Mouse (Mus musculus) testis, adult 2 months (tissue): ENCODE results near the gene Hamp2.

ENCODE experiments used
- CTCF ChIP-seq: fragments of 200-500 bp; IDR thresholded peaks from 2 replicates; pipeline ENCODE4 v1.5.1; 2012; ENCODE audit warnings: low read depth, mild to moderate bottlenecking, inconsistent platforms, low read length, moderate library complexity; ENCODE audit not compliant: control insufficient read depth, insufficient read depth, insufficient replicate concordance
- POLR2A ChIP-seq: fragments of 200-500 bp; IDR thresholded peaks from 2 replicates; pipeline ENCODE4 v1.6.1; 2012; ENCODE audit warnings: low read depth, mild to moderate bottlenecking, inconsistent platforms, low read length, moderate library complexity; ENCODE audit not compliant: control insufficient read depth

DNA sequence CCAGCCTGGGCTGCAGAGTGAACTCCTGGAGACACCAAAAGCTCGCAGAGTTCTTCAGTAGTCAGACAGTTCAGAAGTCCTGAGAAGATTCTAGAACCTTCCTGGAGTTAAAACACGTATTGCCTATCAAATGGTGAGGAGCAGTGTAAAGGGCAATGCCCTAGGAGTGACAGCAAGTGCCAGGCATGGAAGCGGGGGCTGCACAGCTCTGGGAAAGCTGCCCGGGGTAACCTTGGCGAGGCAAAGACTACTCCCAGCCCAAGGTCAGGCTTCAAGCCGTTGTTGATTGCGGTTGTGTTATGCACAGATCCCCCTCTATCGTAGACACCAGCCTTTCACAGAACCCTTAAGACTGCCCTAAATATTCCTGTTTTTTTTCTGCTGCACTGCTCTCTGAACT is 44.1 kb upstream of the Hamp2 start:
- TF ChIP-seq CTCF: no peak
- 0 out of 2 replicates have a peak, but pooled peaks have one; percentile 20 for TF ChIP-seq POLR2A
